Mouse (Mus musculus): ENCODE data around the gene Vnn1. TPM values are rescaled to one million over a fixed set of nuclear protein-coding genes. Genes with fewer than 3 reads are reported as not detected.

Vnn1 gene
- polyA plus RNA-seq (2017; shearing (Covaris generic)) = not detected

DNA sequence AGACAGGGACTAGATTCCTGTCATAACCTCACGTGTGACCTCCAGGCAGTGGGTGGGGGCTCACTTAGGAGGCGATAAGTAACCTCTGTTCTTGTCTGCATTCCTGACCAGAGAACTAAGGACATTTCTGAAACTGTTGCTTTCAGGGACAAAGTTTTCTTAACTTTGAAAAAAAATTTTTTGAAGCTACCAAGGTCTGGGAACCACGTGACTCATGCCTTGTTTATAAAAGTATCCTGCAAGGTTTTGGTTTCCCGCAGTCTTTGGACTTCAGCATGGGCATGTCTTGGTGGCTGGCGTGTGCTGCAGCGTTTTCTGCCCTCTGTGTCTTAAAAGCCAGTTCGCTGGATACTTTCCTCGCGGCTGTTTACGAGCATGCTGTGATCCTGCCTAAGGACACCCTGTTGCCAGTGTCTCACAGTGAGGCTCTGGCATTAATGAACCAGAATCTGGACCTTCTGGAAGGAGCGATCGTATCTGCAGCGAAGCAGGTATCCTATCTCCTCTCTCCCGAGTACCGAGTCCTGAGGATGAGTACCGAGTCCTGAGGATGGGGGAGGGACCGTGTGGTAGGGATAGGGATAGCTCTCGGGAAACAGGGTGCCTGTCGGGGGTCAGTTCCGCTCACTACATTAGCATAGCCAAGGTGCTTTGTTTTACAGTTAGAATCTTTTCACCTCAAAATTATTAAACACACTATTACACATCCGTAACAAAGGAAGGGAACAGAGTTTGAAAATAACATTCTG is at the start of gene Vnn1:
Gene Vnn1, plus strand, starts transcription at position 88 of the 749 bp plus-strand sequence.

DNA sequence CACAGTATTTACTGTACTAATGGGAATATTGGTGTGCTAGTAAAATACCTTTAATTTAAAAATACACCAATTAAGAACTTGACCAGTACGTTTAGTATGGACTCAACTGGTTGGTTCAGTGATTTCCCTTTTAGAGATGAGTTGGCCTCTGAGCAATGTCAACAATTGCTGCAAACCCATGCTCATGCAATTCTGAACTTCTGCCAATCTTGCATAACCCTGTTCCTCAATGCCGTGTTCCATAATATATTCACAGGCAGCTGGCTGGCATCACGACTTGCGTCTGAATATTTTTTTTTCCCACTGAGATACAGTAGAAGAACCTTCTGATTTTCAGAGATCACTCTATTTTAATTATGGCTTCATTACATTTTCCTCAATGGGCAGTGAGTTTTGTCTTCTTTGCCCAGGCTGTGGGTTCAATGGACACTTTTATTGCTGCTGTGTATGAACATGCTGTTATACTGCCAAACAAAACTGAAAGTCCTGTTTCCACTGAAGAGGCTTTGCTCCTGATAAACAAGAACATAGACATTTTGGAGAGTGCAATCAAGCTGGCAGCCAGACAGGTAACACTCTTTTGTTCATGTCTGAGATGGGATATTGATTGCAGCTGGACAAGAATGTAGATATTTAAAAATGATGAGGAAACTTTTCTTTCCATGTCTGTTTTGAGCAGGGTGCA is 43.1 kb upstream of the Vnn1 start, which contains the start of gene Vnn3:
Gene Vnn3, plus strand, starts transcription at position 235 of the 685 bp plus-strand sequence.

DNA sequence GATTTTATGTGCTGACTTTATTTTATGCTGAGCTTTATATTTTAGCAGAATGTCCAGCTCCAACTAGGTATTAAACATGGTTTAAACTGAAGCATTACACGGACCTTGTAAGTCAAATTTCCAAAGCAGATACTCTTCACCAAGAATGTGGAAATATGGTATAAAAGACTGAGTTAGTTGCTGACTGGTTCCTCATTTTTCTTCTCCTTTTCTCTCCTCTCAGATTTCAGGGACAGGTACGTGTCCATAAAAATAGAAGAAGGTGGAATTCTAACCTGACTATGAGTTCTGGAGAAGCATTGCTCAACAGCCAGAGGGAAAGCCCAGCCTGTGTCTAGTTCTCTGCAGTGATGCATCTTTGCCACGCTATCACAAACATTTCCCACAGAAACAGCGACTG is 25.6 kb downstream of the Vnn1 start, which contains the start of gene Taar1:
Gene Taar1, plus strand, starts transcription at position 301 of the 400 bp plus-strand sequence.

DNA sequence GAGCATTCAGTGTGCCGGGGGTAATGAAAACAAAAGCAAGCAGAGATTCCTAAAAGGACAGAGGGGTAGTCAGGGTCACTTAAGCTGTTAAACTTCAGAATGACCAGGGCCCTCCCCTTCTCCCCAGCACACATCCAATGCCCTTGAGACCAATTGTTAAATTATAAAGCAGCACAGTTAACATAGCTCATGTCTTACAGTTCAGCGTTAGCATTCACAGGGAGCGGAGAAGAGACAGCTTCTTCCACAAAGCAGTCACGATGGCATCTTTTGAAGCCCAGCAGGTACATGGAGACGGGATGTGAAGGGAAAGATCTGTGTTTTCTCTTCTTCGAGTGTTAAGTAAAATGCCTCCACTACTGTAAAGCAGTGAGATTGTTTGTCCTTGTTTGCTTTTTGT is 43.8 kb downstream of the Vnn1 start, which contains the start of gene Taar2:
Gene Taar2, plus strand, starts transcription at position 261 of the 400 bp plus-strand sequence.

DNA sequence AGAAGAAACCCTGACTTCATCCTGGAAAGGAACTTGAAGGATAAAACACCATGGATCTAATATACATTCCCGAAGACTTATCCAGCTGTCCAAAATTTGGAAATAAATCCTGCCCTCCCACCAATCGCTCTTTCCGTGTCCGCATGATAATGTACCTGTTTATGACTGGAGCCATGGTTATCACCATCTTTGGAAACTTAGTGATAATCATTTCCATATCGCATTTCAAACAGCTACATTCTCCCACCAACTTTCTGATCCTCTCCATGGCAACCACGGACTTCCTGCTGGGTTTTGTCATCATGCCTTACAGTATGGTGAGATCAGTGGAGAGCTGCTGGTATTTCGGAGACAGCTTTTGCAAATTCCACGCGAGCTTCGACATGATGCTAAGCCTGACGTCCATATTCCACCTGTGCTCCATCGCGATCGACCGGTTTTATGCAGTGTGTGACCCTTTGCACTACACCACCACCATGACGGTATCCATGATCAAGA is 55.1 kb downstream of the Vnn1 start, which contains the start of gene Taar3:
Gene Taar3, plus strand, starts transcription at position 51 of the 498 bp plus-strand sequence.

Other genes with a start within 250 kb of the Vnn1 start
- 50.4 TPM for gene Rps12, start 107.4 kb upstream of the Vnn1 start, polyA plus RNA-seq (2017; shearing (Covaris generic))
- not detected for gene Slc18b1, start 97.7 kb upstream of the Vnn1 start, polyA plus RNA-seq (2017; shearing (Covaris generic))
- 0.28 TPM for gene Vnn3, start 43.2 kb upstream of the Vnn1 start, polyA plus RNA-seq (2017; shearing (Covaris generic))
- gene Taar1, start 25.7 kb downstream of the Vnn1 start, polyA plus RNA-seq (2017; shearing (Covaris generic)) = not detected
- gene Taar2, start 43.9 kb downstream of the Vnn1 start, polyA plus RNA-seq (2017; shearing (Covaris generic)) = not detected
- gene Taar3, start 54.9 kb downstream of the Vnn1 start, polyA plus RNA-seq (2017; shearing (Covaris generic)) = not detected
- gene Taar4, start 65.8 kb downstream of the Vnn1 start, polyA plus RNA-seq (2017; shearing (Covaris generic)) = not detected
- gene Taar5, start 76.0 kb downstream of the Vnn1 start, polyA plus RNA-seq (2017; shearing (Covaris generic)) = not detected
- gene Taar6, start 91.0 kb downstream of the Vnn1 start, polyA plus RNA-seq (2017; shearing (Covaris generic)) = not detected
- not detected for gene Taar7a, start 98.8 kb downstream of the Vnn1 start, polyA plus RNA-seq (2017; shearing (Covaris generic))
- not detected for gene Taar7b, start 105.3 kb downstream of the Vnn1 start, polyA plus RNA-seq (2017; shearing (Covaris generic))
- gene Taar7d, start 132.5 kb downstream of the Vnn1 start, polyA plus RNA-seq (2017; shearing (Covaris generic)) = not detected
- not detected for gene Taar7e, start 142.9 kb downstream of the Vnn1 start, polyA plus RNA-seq (2017; shearing (Covaris generic))
- not detected for gene Taar7f, start 154.8 kb downstream of the Vnn1 start, polyA plus RNA-seq (2017; shearing (Covaris generic))
- gene Taar8a, start 181.8 kb downstream of the Vnn1 start, polyA plus RNA-seq (2017; shearing (Covaris generic)) = 0.38 TPM
- not detected for gene Taar8b, start 197.6 kb downstream of the Vnn1 start, polyA plus RNA-seq (2017; shearing (Covaris generic))
- not detected for gene Taar8c, start 207.2 kb downstream of the Vnn1 start, polyA plus RNA-seq (2017; shearing (Covaris generic))
- not detected for gene Taar9, start 214.8 kb downstream of the Vnn1 start, polyA plus RNA-seq (2017; shearing (Covaris generic))

Data from effector memory CD4-positive, alpha-beta T cell, adult 7 months (primary cell).